Mouse (Mus musculus): ENCODE measurements around the gene Szt2. TPM values are rescaled to one million over a fixed set of nuclear protein-coding genes. Genes with fewer than 3 reads are reported as not detected.

The Szt2 gene
- total RNA-seq, 2 experiments from 2014 or later: 11.3 to 13.1 TPM

- intact Hi-C loops (cut with DNase I): no loop called here
- DNase-seq (ENCODE audit: low spot score): no peak
These were observed 8.2 kb upstream of the Szt2 start for GRCm38 (mm10) chr4:118417112-118417797.

GRCm38 (mm10) chr4:118416329-118416728, 7.3 kb upstream of the Szt2 start:
- DNase-seq (ENCODE audit: low spot score): no peak
- intact Hi-C loops (cut with DNase I): no loop called here

GRCm38 (mm10) chr4:118415779-118416178, 6.7 kb upstream of the Szt2 start:
- no peak for DNase-seq (ENCODE audit: low spot score)
- intact Hi-C loops (cut with DNase I): no loop called here

GRCm38 (mm10) chr4:118413553-118413952, 4.5 kb upstream of the Szt2 start:
- no peak for DNase-seq (ENCODE audit: low spot score)
- intact Hi-C loops (cut with DNase I): no loop called here

- no peak for DNase-seq (ENCODE audit: low spot score)
- intact Hi-C loops (cut with DNase I): no loop called here
These were observed 1.8 kb upstream of the Szt2 start for GRCm38 (mm10) chr4:118410871-118411270.

GRCm38 (mm10) chr4:118402701-118403100, 6.4 kb downstream of the Szt2 start:
- intact Hi-C loops (cut with DNase I): no loop called here

GRCm38 (mm10) chr4:118401918-118402317, 7.2 kb downstream of the Szt2 start:
- no peak for DNase-seq (ENCODE audit: low spot score)
- intact Hi-C loops (cut with DNase I): no loop called here

More at GRCm38 (mm10) chr4:118402701-118403100, 6.4 kb downstream of the Szt2 start:
- DNase-seq (ENCODE audit: low spot score): no peak

GRCm38 (mm10) chr4:118401421-118401820, 7.7 kb downstream of the Szt2 start:
- intact Hi-C loops (cut with DNase I): no loop called here
- no peak for DNase-seq (ENCODE audit: low spot score)

- no peak for DNase-seq (ENCODE audit: low spot score)
- intact Hi-C loops (cut with DNase I): no loop called here
These were observed 10.7 kb downstream of the Szt2 start for GRCm38 (mm10) chr4:118398400-118398799.

GRCm38 (mm10) chr4:118396433-118396832, 12.6 kb downstream of the Szt2 start:
- DNase-seq (ENCODE audit: low spot score): no peak
- intact Hi-C loops (cut with DNase I): no loop called here

- DNase-seq (ENCODE audit: low spot score): no peak
- intact Hi-C loops (cut with DNase I): no loop called here
These were observed 13.8 kb downstream of the Szt2 start for GRCm38 (mm10) chr4:118395289-118395688.

GRCm38 (mm10) chr4:118394505-118394904, 14.6 kb downstream of the Szt2 start:
- intact Hi-C loops (cut with DNase I): no loop called here
- DNase-seq (ENCODE audit: low spot score): no peak

GRCm38 (mm10) chr4:118390146-118390545, 18.9 kb downstream of the Szt2 start:
- intact Hi-C loops (cut with DNase I): no loop called here
- no peak for DNase-seq (ENCODE audit: low spot score)

- no peak for DNase-seq (ENCODE audit: low spot score)
- intact Hi-C loops (cut with DNase I): no loop called here
These were observed 21.8 kb downstream of the Szt2 start for GRCm38 (mm10) chr4:118387316-118387715.

- DNase-seq (ENCODE audit: low spot score): no peak
- intact Hi-C loops (cut with DNase I): no loop called here
These were observed 25.8 kb downstream of the Szt2 start for GRCm38 (mm10) chr4:118383271-118383670.

GRCm38 (mm10) chr4:118375999-118376398, 33.1 kb downstream of the Szt2 start:
- intact Hi-C loops (cut with DNase I): no loop called here
- DNase-seq (ENCODE audit: low spot score): no peak

GRCm38 (mm10) chr4:118371822-118372221, 37.3 kb downstream of the Szt2 start:
- intact Hi-C loops (cut with DNase I): no loop called here
- no peak for DNase-seq (ENCODE audit: low spot score)

- no peak for DNase-seq (ENCODE audit: low spot score)
These were observed 40.5 kb downstream of the Szt2 start for GRCm38 (mm10) chr4:118368616-118369015.

GRCm38 (mm10) chr4:118367551-118367950, 41.5 kb downstream of the Szt2 start:
- intact Hi-C loops (cut with DNase I): no loop called here

More at GRCm38 (mm10) chr4:118368616-118369015, 40.5 kb downstream of the Szt2 start:
- intact Hi-C loops (cut with DNase I): no loop called here

GRCm38 (mm10) chr4:118365991-118366390, 43.1 kb downstream of the Szt2 start:
- no peak for DNase-seq (ENCODE audit: low spot score)

More at GRCm38 (mm10) chr4:118367551-118367950, 41.5 kb downstream of the Szt2 start:
- no peak for DNase-seq (ENCODE audit: low spot score)

GRCm38 (mm10) chr4:118364641-118365040, 44.4 kb downstream of the Szt2 start:
- intact Hi-C loops (cut with DNase I): no loop called here
- DNase-seq (ENCODE audit: low spot score): no peak

More at GRCm38 (mm10) chr4:118365991-118366390, 43.1 kb downstream of the Szt2 start:
- intact Hi-C loops (cut with DNase I): no loop called here

- no peak for DNase-seq (ENCODE audit: low spot score)
- intact Hi-C loops (cut with DNase I): no loop called here
These were observed 45.1 kb downstream of the Szt2 start for GRCm38 (mm10) chr4:118363985-118364384.

All from heart, postnatal 25 days (tissue).